Mouse (Mus musculus): ENCODE results near the gene Ap1m1. TPM values are rescaled to one million over a fixed set of nuclear protein-coding genes. Genes with fewer than 3 reads are reported as not detected.

Gene Ap1m1
- polyA plus RNA-seq, 2 experiments, result 98.8 to 111 TPM

DNA sequence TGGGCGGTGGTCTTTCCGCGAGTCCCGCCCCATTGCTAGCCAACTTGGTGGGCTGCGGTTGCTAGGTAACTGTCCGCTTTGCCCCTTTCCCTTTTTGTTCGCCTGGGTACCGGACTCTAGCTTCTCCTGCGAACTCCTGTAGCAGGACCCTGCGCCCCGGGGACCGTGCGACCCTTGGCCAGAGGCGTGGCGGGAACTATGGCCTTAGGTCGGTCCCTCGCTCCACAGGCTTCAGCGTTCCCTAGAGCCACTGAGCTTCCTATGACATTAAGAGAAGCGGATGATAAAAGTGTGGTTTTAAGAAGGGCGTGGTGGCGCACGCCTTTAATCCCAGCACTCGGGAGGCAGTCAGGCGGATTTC, 565 bp downstream of the Ap1m1 start:
- Histone ChIP-seq H3K27ac (replicated peaks; ENCODE audit: low read depth, low read length) (peak overlapping the region; percentile 90), H3K36me3 (ENCODE audit: control insufficient read depth, insufficient read depth, low read length) (no peaks in the 10 kb centered on the region; the same call in 1 of the 2 replicates), H3K27me3 (ENCODE audit: control insufficient read depth, insufficient read depth, low read length) (no peaks in the 10 kb centered on the region), H3K9ac (ENCODE audit: low read depth, low read length, severe bottlenecking) (peak overlapping the region; percentile 61), H3K4me3 (replicated peaks; ENCODE audit: low read length) (peak overlapping the region; percentile 70), H3K4me2 (replicated peaks; ENCODE audit: low read depth, low read length, severe bottlenecking) (peak overlapping the region; percentile 70), H3K4me1 (ENCODE audit: control insufficient read depth, insufficient read depth, low read length) (0 out of 2 replicates have a peak, but pooled peaks cover 6% of the 10 kb centered on the region), H3K9me3 (ENCODE audit: control insufficient read depth, low read length) (no peaks in the 10 kb centered on the region)
- WGBS, result 2% methylated on average over 20 of the region's 24 CpGs
- no peak for DNase-seq (ENCODE audit: low spot score)
- TF ChIP-seq POLR2A (IDR thresholded peaks at IDR 0.05; ENCODE audit: borderline replicate concordance, extremely low read depth, insufficient read depth, insufficient read length), result no peak
- no peak; the same call in 1 of the 2 replicates for ATAC-seq (ENCODE audit: low FRiP score, low read depth)

DNA sequence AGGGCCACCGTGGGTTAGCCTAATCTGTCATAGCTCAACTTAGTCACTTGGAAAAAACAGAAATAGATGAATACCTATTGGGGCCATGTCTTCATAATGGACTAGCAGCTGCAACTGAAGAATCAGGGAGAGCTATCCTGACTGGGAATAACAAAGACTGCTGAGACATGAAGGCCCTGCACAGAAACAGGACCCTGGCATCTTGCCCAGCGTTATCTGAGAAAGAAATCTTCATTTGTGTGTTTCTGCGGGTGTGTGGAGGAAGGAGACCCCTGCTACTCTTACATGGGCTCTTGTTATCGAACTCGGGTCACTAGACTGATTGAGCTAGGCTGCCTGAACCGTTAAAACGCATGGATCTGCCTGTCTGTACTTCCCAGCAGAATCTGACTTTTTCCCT, 1.1 kb downstream of the Ap1m1 start:
- no peak for ATAC-seq (ENCODE audit: low FRiP score, low read depth)
- WGBS, result 78% methylated on average over 7 of the region's 7 CpGs
- DNase-seq (ENCODE audit: low spot score), result peak; percentile 2
- H3K4me3 ChIP-seq (replicated peaks; ENCODE audit: low read length), result peak overlapping the region; percentile 70
- H3K4me1 ChIP-seq (ENCODE audit: control insufficient read depth, insufficient read depth, low read length), result 0 out of 2 replicates have a peak, but pooled peaks cover 6% of the 10 kb centered on the region
- no peaks in the 10 kb centered on the region; the same call in 1 of the 2 replicates for H3K36me3 ChIP-seq (ENCODE audit: control insufficient read depth, insufficient read depth, low read length)
- H3K9ac ChIP-seq (ENCODE audit: low read depth, low read length, severe bottlenecking), result peak overlapping the region; percentile 61; the same call in 1 of the 2 replicates
- no peaks in the 10 kb centered on the region for H3K9me3 ChIP-seq (ENCODE audit: control insufficient read depth, low read length)
- H3K27ac ChIP-seq (replicated peaks; ENCODE audit: low read depth, low read length), result no peak overlapping the region
- peak overlapping the region; percentile 70 for H3K4me2 ChIP-seq (replicated peaks; ENCODE audit: low read depth, low read length, severe bottlenecking)
- no peak for TF ChIP-seq POLR2A (IDR thresholded peaks at IDR 0.05; ENCODE audit: borderline replicate concordance, extremely low read depth, insufficient read depth, insufficient read length)
- no peaks in the 10 kb centered on the region for H3K27me3 ChIP-seq (ENCODE audit: control insufficient read depth, insufficient read depth, low read length)

DNA sequence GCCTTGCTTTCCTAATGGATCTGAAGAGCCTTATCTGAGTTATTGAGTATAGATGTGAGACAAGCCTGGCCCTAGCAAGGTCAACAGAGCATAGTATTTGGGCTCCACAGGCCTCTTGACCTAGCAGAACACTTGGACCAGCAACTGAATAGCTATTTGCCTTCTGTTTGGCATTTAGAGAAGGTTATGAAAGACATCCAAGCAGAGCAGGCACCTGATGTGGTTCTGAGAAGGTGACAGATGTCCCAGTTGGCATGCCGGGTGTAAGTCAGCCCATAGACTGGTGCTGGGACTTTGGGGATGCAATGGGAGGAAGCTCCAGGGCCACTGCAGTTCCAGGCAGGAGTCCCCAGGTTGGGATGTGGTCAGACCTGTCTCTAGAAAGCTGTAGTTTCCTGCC, 2.4 kb downstream of the Ap1m1 start:
- Histone ChIP-seq H3K36me3 (ENCODE audit: control insufficient read depth, insufficient read depth, low read length) (peaks cover 7% of the 10 kb centered on the region), H3K9me3 (ENCODE audit: control insufficient read depth, low read length) (no peaks in the 10 kb centered on the region), H3K27me3 (ENCODE audit: control insufficient read depth, insufficient read depth, low read length) (no peaks in the 10 kb centered on the region), H3K27ac (replicated peaks; ENCODE audit: low read depth, low read length) (no peak overlapping the region), H3K4me2 (replicated peaks; ENCODE audit: low read depth, low read length, severe bottlenecking) (no peak overlapping the region), H3K4me3 (replicated peaks; ENCODE audit: low read length) (no peak overlapping the region), H3K9ac (ENCODE audit: low read depth, low read length, severe bottlenecking) (no peak overlapping the region), H3K4me1 (ENCODE audit: control insufficient read depth, insufficient read depth, low read length) (0 out of 2 replicates have a peak, but pooled peaks cover 6% of the 10 kb centered on the region)
- no peak for TF ChIP-seq POLR2A (IDR thresholded peaks at IDR 0.05; ENCODE audit: borderline replicate concordance, extremely low read depth, insufficient read depth, insufficient read length)
- ATAC-seq (ENCODE audit: low FRiP score, low read depth) (no peak), DNase-seq (ENCODE audit: low spot score) (no peak)
- WGBS, result 88% methylated on average over 1 of the region's 1 CpGs

DNA sequence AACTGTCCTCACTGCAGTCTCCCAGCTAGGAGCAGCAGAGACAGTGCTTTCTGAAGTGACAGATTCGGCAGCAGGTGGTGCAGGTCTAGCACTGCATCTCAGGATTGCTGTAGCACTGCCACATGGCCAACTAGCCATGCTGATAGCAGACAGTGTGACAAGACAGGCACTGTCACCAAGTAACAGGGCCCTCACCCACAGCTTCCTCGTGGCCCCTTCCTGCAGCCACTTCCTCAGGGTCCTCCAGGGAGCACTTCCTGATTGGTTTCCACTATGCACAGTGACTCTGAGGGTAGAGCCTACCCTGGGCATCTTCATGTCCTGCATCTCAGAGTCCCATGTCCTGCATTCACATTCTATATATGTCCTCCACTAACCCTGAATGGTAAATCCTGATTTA, 4.8 kb downstream of the Ap1m1 start:
- WGBS, result 72% methylated on average over 2 of the region's 2 CpGs

DNA sequence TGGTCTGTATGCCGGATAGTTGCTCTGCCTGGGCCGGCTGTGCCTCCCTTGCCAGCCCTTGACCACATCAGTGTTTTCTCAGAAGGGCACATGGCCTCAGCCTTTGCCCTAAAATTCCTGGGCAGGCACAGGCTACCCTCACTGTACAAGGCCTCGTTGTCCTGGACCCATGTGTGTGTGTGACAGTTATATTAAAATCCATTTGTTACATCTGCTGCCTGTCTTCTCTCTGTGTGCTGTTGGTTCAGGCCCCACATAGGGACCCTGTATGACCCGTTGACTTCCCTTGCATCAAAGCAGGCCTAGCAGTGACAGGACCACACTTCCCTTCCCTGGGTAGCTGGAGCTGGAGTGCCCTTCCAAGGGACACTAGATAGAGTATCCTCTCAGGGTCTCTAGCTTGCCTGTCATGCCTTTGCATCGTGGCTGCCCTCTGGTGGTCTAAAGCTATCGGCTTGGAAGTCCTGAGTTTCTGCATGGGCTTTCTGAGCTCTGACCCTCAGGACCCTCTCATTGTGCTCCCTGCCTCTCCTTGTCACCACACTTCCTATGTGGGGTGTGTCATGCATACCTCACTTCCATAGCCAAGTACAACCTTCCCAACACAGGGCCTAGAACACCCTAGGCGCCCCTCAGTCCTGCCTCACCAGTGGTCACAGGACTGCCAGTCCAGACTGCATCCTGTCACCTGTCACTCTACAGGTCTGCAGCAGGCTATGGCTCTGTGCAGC, 17.5 kb downstream of the Ap1m1 start:
- Histone ChIP-seq H3K4me2 (replicated peaks; ENCODE audit: low read depth, low read length, severe bottlenecking) (no peak overlapping the region), H3K9ac (ENCODE audit: low read depth, low read length, severe bottlenecking) (no peak overlapping the region), H3K27me3 (ENCODE audit: control insufficient read depth, insufficient read depth, low read length) (no peaks in the 10 kb centered on the region), H3K9me3 (ENCODE audit: control insufficient read depth, low read length) (no peaks in the 10 kb centered on the region), H3K4me1 (ENCODE audit: control insufficient read depth, insufficient read depth, low read length) (0 out of 2 replicates have a peak, but pooled peaks cover 5% of the 10 kb centered on the region), H3K27ac (replicated peaks; ENCODE audit: low read depth, low read length) (no peak overlapping the region), H3K4me3 (replicated peaks; ENCODE audit: low read length) (no peak overlapping the region), H3K36me3 (ENCODE audit: control insufficient read depth, insufficient read depth, low read length) (peaks cover 33% of the 10 kb centered on the region)
- DNase-seq (ENCODE audit: low spot score) (peak; percentile 17), ATAC-seq (ENCODE audit: low FRiP score, low read depth) (no peak)
- WGBS, result 57% methylated on average over 7 of the region's 7 CpGs
- TF ChIP-seq POLR2A (IDR thresholded peaks at IDR 0.05; ENCODE audit: borderline replicate concordance, extremely low read depth, insufficient read depth, insufficient read length), result no peak

More for the DNA sequence above, 4.8 kb downstream of the Ap1m1 start:
- H3K4me2 ChIP-seq (replicated peaks; ENCODE audit: low read depth, low read length, severe bottlenecking), result no peak overlapping the region
- H3K4me1 ChIP-seq (ENCODE audit: control insufficient read depth, insufficient read depth, low read length), result 0 out of 2 replicates have a peak, but pooled peaks cover 6% of the 10 kb centered on the region
- ATAC-seq (ENCODE audit: low FRiP score, low read depth) (no peak), DNase-seq (ENCODE audit: low spot score) (no peak)
- H3K27ac ChIP-seq (replicated peaks; ENCODE audit: low read depth, low read length), result no peak overlapping the region
- peaks cover 7% of the 10 kb centered on the region for H3K36me3 ChIP-seq (ENCODE audit: control insufficient read depth, insufficient read depth, low read length)
- H3K4me3 ChIP-seq (replicated peaks; ENCODE audit: low read length), result no peak overlapping the region
- no peaks in the 10 kb centered on the region for H3K9me3 ChIP-seq (ENCODE audit: control insufficient read depth, low read length)
- no peak overlapping the region for H3K9ac ChIP-seq (ENCODE audit: low read depth, low read length, severe bottlenecking)
- no peak for TF ChIP-seq POLR2A (IDR thresholded peaks at IDR 0.05; ENCODE audit: borderline replicate concordance, extremely low read depth, insufficient read depth, insufficient read length)
- H3K27me3 ChIP-seq (ENCODE audit: control insufficient read depth, insufficient read depth, low read length), result no peaks in the 10 kb centered on the region

Measured in limb, embryonic 14.5 days (tissue).